Mouse (Mus musculus) ES-E14 (cell line): Measurements from ENCODE around the gene Ppt1. TPM values are rescaled to one million over a fixed set of nuclear protein-coding genes. Genes with fewer than 3 reads are reported as not detected.

Source experiments
- DNase-seq: peaks from one replicate; pipeline ENCODE4 v3.0.0-alpha.2; 2013; ENCODE audit warnings: low read depth, low spot score
- H3K27ac ChIP-seq: 2 replicates; pipeline ENCODE4 v1.5.1; 2012; ENCODE audit warnings: low read depth, mild to moderate bottlenecking, low read length, moderate library complexity, mixed read lengths; ENCODE audit not compliant: poor library complexity, insufficient read depth, severe bottlenecking
- H3K36me3 ChIP-seq: 2 replicates; pipeline ENCODE4 v1.6.1; 2012; ENCODE audit warnings: mild to moderate bottlenecking, low read length, moderate library complexity, mixed read lengths; ENCODE audit not compliant: control insufficient read depth, poor library complexity, insufficient read depth, severe bottlenecking
- H3K4me1 ChIP-seq, 2 experiments: fragments of 150-350 bp in 1 of 2; sonication (generic) in 1 of 2; 2 replicates each; pipeline ENCODE4 v1.6.1; 2012; ENCODE audit warnings: low read length in 2 of 2, mild to moderate bottlenecking in 1 of 2, mixed read lengths in 1 of 2; ENCODE audit not compliant: control insufficient read depth in 2 of 2, insufficient read depth in 2 of 2, poor library complexity in 1 of 2
- H3K4me3 ChIP-seq, 2 experiments: fragments of 150-350 bp in 1 of 2; sonication (generic) in 1 of 2; 2 replicates each; pipeline ENCODE4 v1.5.1; 2012; ENCODE audit warnings: low read length in 2 of 2, low read depth in 1 of 2, mild to moderate bottlenecking in 1 of 2, mixed read lengths in 1 of 2; ENCODE audit not compliant: insufficient read depth in 1 of 2, poor library complexity in 1 of 2, severe bottlenecking in 1 of 2
- H3K9ac ChIP-seq: 2 replicates; pipeline ENCODE4 v1.6.1; 2012; ENCODE audit warnings: low read depth, mild to moderate bottlenecking, low read length, mixed read lengths; ENCODE audit not compliant: poor library complexity, insufficient read depth, severe bottlenecking
- H3K9me3 ChIP-seq: fragments of 150-350 bp; sonication (generic); 2 replicates; pipeline ENCODE4 v1.6.1; 2012; ENCODE audit warnings: low read depth, mild to moderate bottlenecking, low read length; ENCODE audit not compliant: control insufficient read depth, insufficient read depth
- CHD2 ChIP-seq: IDR thresholded peaks from 2 replicates; pipeline ENCODE4 v1.6.1; 2014; ENCODE audit warnings: mild to moderate bottlenecking, low read depth, low read length, inconsistent platforms
- HCFC1 ChIP-seq: IDR thresholded peaks from 2 replicates; pipeline ENCODE4 v1.6.1; 2012; ENCODE audit warnings: low read length, inconsistent platforms, borderline replicate concordance; ENCODE audit not compliant: insufficient read depth
- MAFK ChIP-seq: IDR thresholded peaks from 2 replicates; pipeline ENCODE4 v1.6.1; 2014; ENCODE audit warnings: mild to moderate bottlenecking, low read depth, low read length, inconsistent platforms; ENCODE audit not compliant: insufficient read depth
- ZC3H11A ChIP-seq: IDR thresholded peaks from 2 replicates; pipeline ENCODE4 v1.6.1; 2012; ENCODE audit warnings: low read depth, mild to moderate bottlenecking, inconsistent platforms, low read length, borderline replicate concordance
- ZNF384 ChIP-seq: IDR thresholded peaks from 2 replicates; pipeline ENCODE4 v1.6.1; 2012; ENCODE audit warnings: low read depth, low read length, inconsistent platforms
- in situ Hi-C, 2 experiments: fragments of 600-800 bp; cut with MboI; formaldehyde crosslinking; loops; one replicate each; pipeline ENCODE4 v1.15.1; 2025; ENCODE audit warnings: low sequenced_read_pairs in 2 of 2, inconsistent platforms in 1 of 2; ENCODE audit not compliant: unreplicated experiment in 2 of 2
- total RNA-seq: library from RNA; depleted of rRNA; stranded (reverse); fragments of 300-350 nt; gene quantifications from 2 replicates; pipeline ENCODE4 v1.2.3, GENCODE M21; 2012

The Ppt1 gene
- total RNA-seq, 1 experiment = 34.9 TPM

- TF ChIP-seq ZNF384 (no peak), ZC3H11A (no peak), CHD2 (no peak), MAFK (no peak), HCFC1 (no peak)
- in situ Hi-C loops = no loop called here
- H3K36me3 ChIP-seq = 0 out of 2 replicates have a peak, but pooled peaks cover 2% of the 10 kb centered on the region
- H3K4me3 ChIP-seq = no peak overlapping the region
- no peaks in the 10 kb centered on the region for H3K9me3 ChIP-seq
- peaks cover 5% of the 10 kb centered on the region in 2 experiments; a peak in 3 of 4 replicates for H3K4me1 ChIP-seq
- H3K27ac ChIP-seq = no peak overlapping the region
- DNase-seq = no peak
- H3K9ac ChIP-seq = no peak overlapping the region
These were observed 47.3 kb downstream of the Ppt1 start for GRCm38 (mm10) chr4:122883294-122883693.

DNA sequence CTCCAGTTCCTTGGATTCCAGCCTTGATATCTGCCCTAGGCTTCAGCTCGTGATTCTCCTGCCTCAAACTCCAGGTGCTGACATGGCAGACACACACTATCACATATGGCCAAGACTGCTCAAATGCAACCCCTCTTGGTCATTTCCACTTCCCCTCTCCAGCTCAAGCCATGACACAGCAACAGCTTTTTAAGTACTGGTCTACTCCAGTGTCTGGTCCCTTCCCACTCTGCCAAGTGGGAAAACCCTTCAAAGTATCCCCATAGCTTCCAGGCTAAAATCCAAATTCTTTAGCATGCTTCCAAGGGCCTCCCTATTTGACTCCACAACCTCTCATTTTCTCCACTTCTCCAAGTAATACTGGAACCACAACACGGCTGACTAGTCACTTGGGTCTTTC, 48.0 kb downstream of the Ppt1 start:
- Histone ChIP-seq H3K27ac (no peak overlapping the region), H3K36me3 (0 out of 2 replicates have a peak, but pooled peaks cover 2% of the 10 kb centered on the region), H3K4me1 (peaks cover 5% of the 10 kb centered on the region in 2 experiments; a peak in 3 of 4 replicates), H3K4me3 (no peak overlapping the region), H3K9ac (no peak overlapping the region), H3K9me3 (no peaks in the 10 kb centered on the region)
- TF ChIP-seq ZNF384 (no peak), CHD2 (no peak), MAFK (no peak), HCFC1 (no peak), ZC3H11A (no peak)
- DNase-seq = no peak
- in situ Hi-C loops = no loop called here

DNA sequence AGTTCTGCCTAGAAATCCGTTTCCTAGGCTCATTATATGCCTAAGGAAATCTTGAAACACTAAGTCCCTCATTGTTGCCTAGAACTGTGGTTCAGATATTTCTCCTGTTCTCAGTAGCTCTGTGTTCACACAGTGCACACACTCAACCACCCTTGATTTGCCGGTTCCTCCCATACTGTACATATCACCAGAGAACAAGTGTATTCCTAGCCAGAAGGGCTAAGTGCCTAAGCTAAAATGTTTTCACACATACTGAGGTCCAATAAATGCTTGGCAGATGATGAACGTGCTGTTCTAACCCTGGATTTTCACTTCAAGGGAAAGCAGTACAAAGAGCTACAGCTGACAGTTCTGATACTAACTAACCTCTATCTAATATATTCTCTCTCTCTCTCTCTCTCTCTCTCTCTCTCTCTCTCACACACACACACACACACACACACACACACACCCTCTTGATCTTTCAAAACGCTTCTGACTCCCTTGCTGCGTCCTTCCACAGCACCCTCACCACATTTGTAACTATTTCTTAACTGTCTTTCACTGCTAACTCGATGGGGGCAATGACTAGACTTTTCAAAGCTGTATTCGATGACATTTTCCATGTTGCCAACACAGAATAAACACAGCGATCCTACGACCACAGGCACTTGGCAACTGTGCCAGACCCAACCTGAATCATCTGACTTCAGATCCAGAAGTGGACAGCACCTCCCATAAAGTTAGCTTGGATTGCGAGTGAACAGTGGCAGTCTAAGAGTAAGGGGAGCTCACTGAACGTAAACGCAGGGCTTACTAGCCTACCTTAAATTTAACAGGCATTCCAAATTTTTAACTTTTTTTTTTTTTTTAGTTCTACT, 48.7 kb downstream of the Ppt1 start:
- Histone ChIP-seq H3K9ac (peak overlapping the region; percentile 85), H3K4me1 (peaks cover 5% of the 10 kb centered on the region in 2 experiments; a peak in 3 of 4 replicates), H3K9me3 (no peaks in the 10 kb centered on the region), H3K27ac (no peak overlapping the region), H3K36me3 (0 out of 2 replicates have a peak, but pooled peaks cover 2% of the 10 kb centered on the region), H3K4me3 (peak overlapping the region; percentile 76 to 82)
- TF ChIP-seq CHD2 (no peak), HCFC1 (no peak), ZC3H11A (no peak), MAFK (no peak), ZNF384 (no peak)
- in situ Hi-C loops = no loop called here
- no peak for DNase-seq

DNA sequence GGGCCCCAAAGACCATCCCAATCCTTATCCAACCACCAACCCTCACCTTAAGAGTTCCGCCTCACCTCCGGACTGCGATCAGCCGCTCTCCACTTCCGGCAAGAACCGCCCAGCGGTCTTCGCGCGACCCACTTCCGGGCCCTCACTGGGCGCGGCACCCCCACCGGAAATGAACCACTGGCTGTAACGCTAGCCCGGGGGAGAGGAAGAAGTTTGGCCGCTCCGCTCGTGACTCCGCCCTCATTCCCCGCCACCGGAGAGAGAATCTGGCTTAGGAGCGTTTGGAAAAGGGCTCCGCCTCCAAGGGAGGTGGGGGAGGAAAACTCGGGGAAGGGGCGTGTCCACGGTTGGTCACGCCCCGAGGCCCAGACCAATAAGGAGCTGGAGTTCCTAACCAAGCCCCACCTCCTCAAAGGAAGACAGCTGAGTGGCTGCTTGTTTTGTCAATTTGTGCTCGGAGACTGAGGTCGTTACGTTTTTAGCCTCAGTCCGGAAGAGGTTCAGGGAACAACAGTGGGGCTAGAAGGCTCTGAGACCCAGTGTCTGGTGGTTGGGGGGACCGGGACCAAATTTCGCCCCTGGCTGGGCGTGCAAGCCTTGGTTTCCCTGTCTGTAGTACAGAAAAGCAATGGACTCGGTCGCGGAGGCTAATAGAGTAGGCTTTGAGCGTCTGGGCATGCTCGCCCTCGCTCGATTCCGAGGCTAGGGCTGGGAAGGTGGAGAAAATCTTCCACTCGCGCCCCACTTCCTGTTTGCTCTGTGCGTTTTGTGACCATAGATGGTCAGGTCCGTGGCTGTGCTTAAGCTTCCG, 49.9 kb downstream of the Ppt1 start, which contains the start of gene Cap1:
Gene Cap1, minus strand, starts transcription at position 289 of the 811 bp plus-strand sequence.
- peak; percentile 99 for DNase-seq
- TF ChIP-seq ZC3H11A (no peak), HCFC1 (peak; percentile 76), ZNF384 (no peak), MAFK (no peak), CHD2 (peak; percentile 73)
- peak within 1 kb of the TSS; percentile 82 to 83 for H3K4me3 ChIP-seq
- H3K9me3 ChIP-seq = no peaks in the 10 kb centered on the region
- 0 out of 2 replicates have a peak, but pooled peaks cover 2% of the 10 kb centered on the region for H3K36me3 ChIP-seq
- H3K4me1 ChIP-seq = peaks cover 5% of the 10 kb centered on the region in 2 experiments; a peak in 3 of 4 replicates
- peak within 1 kb of the TSS; percentile 96 for H3K9ac ChIP-seq
- in situ Hi-C loops = no loop called here
- peak within 1 kb of the TSS; percentile 99 for H3K27ac ChIP-seq
